Mouse (Mus musculus) midbrain, postnatal 0 days (tissue): ENCODE measurements around the gene Fam111a. TPM values are rescaled to one million over a fixed set of nuclear protein-coding genes. Genes with fewer than 3 reads are reported as not detected.

Source experiments
- ATAC-seq: fragments of 200-750 bp; cut with Nextera tagmentation; 2 replicates; pipeline ENCODE4 v1.8.0; 2017; ENCODE audit warnings: moderate number of reproducible peaks, mild to moderate bottlenecking, moderate TSS enrichment, moderate library complexity; ENCODE audit not compliant: low FRiP score
- DNase-seq: peaks from one replicate; pipeline ENCODE4 v3.0.0-alpha.2; 2015; ENCODE audit warnings: low spot score
- H3K27ac ChIP-seq: fragments of 300-500 bp; sonication (generic); 2 replicates; pipeline ENCODE4 v1.5.1; 2014; ENCODE audit warnings: low read depth, mild to moderate bottlenecking, low read length, mixed read lengths
- H3K27me3 ChIP-seq: fragments of 300-500 bp; sonication (generic); 2 replicates; pipeline ENCODE4 v1.6.1; 2014; ENCODE audit warnings: low read length, control low read depth, mixed read lengths; ENCODE audit not compliant: insufficient read depth
- H3K36me3 ChIP-seq: fragments of 300-500 bp; sonication (generic); 2 replicates; pipeline ENCODE4 v1.6.1; 2014; ENCODE audit warnings: low read length, control low read depth, mixed read lengths; ENCODE audit not compliant: insufficient read depth
- H3K4me1 ChIP-seq: fragments of 300-500 bp; sonication (generic); 2 replicates; pipeline ENCODE4 v1.6.1; 2014; ENCODE audit warnings: mild to moderate bottlenecking, control low read depth, antibody characterized with exemption, low read length, mixed read lengths; ENCODE audit not compliant: insufficient read depth
- H3K4me2 ChIP-seq: fragments of 300-500 bp; sonication (generic); 2 replicates; pipeline ENCODE4 v1.6.1; 2014; ENCODE audit warnings: low read depth, mild to moderate bottlenecking, low read length, mixed read lengths; ENCODE audit not compliant: poor library complexity, severe bottlenecking
- H3K4me3 ChIP-seq: fragments of 300-500 bp; sonication (generic); 2 replicates; pipeline ENCODE4 v1.5.1; 2014; ENCODE audit warnings: low read depth, mild to moderate bottlenecking, low read length, moderate library complexity
- H3K9ac ChIP-seq: fragments of 300-500 bp; sonication (generic); replicated peaks from 2 replicates; pipeline ENCODE4 v1.6.1; 2014; ENCODE audit warnings: mild to moderate bottlenecking, low read length, moderate library complexity, mixed read lengths; ENCODE audit not compliant: poor library complexity, severe bottlenecking
- H3K9me3 ChIP-seq: fragments of 300-500 bp; sonication (generic); 2 replicates; pipeline ENCODE4 v1.6.1; 2016; ENCODE audit warnings: low read length, control low read depth
- CTCF ChIP-seq: IDR thresholded peaks from 2 replicates; pipeline ENCODE4 v1.5.1; 2016; ENCODE audit warnings: antibody characterized with exemption, mild to moderate bottlenecking
- WGBS: fragments of 180-500 bp; shearing (Covaris S2); extraction: QIAGEN DNeasy Blood & Tissue Kit; methylation state at CpG from one replicate; pipeline ENCODE4 v1.1.7; 2014; 5-methylcytosine and 5-hydroxymethylcytosine counted together
- polyA plus RNA-seq: library from polyadenylated mRNA; unstranded; fragments of >200 nt; fragmentation: Nextera tagmentation; extraction: Ambion mirVana; gene quantifications from 2 replicates; pipeline ENCODE4 v1.2.1, GENCODE M21; 2015
- total RNA-seq: library from RNA; depleted of rRNA; stranded (reverse); fragments of >200 nt; gene quantifications from 2 replicates; pipeline ENCODE4 v1.2.3, GENCODE M21; 2014

Gene Fam111a
- total and polyA plus RNA-seq, 2 experiments from 2014 or later: 2.3 to 2.4 TPM

DNA sequence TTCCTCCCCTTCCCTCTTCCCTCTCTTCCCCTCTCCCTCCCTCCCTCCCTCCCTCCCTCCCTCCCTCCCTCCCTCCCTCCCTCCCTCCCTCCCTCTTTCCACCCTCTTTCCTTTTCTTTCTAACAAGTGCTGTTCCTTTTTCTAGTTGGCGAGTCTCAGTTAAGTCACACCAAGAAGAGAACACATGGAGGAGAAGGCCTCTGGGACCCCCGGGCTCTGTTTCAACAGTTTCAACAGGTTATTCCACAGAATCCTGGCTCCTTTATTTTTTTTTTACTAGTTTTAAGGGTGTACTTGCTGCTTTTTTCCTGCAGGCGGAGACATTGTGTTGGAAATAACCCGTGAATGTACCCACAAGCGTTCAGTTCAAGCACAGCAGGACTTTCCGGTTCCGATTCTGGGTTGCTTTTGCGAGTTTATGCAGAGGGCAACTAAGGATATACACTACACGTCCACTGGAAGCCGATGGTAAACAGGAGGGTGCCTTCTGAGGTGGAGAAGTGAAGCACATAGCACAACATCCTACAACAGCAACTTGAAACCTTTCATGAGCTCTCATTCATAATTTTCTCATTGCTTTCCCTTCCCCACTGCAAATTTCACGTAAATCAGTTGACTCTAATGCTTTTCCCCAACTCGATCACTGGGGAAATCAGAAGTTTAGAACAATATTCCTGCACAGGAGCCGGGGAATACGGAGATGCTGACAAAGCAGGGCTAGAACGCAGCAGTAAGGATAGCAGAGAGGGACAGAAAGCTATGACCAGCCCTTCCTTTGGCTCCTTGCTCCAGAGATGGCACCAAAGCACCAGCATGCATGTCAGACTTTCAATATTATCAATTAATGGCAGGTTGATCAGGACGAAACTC is 27.6 kb upstream of the Fam111a start:
- Histone ChIP-seq H3K9me3 (no peaks in the 10 kb centered on the region), H3K9ac (peak overlapping the region; percentile 59; the same call in 1 of the 2 replicates), H3K36me3 (no peaks in the 10 kb centered on the region), H3K27ac (peak overlapping the region; percentile 62), H3K27me3 (no peaks in the 10 kb centered on the region), H3K4me1 (no peaks in the 10 kb centered on the region), H3K4me3 (peak overlapping the region; percentile 45), H3K4me2 (peak overlapping the region; percentile 58)
- TF ChIP-seq CTCF: peak; percentile 90
- ATAC-seq (peak; percentile 88), DNase-seq (peak; percentile 85)
- 2% methylated on average over 16 of the region's 16 CpGs for WGBS

DNA sequence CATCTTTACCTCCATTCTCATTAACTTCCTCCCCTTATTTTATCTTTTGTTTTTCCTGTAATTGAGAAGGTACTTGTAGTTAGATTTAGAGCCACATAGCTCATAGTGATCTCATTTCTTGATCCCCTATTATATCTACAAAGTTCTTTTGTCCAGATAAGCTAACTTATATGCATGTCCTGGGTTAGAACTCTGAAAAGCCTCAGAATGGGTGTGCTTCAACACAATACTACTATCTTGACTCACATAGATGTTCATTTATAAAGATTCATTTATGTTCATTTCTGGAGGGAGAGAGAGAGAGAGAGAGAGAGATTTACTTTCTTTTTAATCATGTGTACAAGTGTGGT is 27.0 kb upstream of the Fam111a start:
- Histone ChIP-seq H3K4me1 (no peaks in the 10 kb centered on the region), H3K4me2 (peak overlapping the region; percentile 58), H3K27ac (no peak overlapping the region), H3K9me3 (no peaks in the 10 kb centered on the region), H3K9ac (no peak overlapping the region; the same call in 1 of the 2 replicates), H3K36me3 (no peaks in the 10 kb centered on the region), H3K27me3 (no peaks in the 10 kb centered on the region), H3K4me3 (peak overlapping the region; percentile 45)
- TF ChIP-seq CTCF: no peak
- DNase-seq: no peak
- no peak for ATAC-seq

DNA sequence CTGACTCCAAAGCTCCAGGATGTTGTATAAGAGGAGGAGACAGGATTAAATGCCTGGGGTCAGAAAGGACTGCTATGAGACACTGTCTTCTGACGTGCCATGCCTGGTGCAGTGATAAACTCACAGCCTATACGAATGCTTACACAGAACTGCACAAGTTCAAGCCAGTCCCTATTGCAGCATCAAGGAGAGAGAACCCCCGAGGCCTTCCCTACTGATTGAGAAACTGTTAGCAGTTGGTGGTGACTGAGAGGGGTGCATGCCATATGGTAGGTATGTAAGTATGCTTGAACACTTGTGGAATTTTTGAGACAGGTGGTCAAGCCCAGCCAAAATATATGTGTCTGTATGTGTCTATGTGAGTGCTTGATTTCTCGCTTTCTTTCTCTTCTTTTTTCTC is 22.2 kb upstream of the Fam111a start:
- ATAC-seq (no peak), DNase-seq (no peak)
- Histone ChIP-seq H3K27ac (no peak overlapping the region), H3K4me3 (no peak overlapping the region), H3K9me3 (no peaks in the 10 kb centered on the region), H3K4me2 (no peak overlapping the region), H3K4me1 (no peaks in the 10 kb centered on the region), H3K9ac (no peak overlapping the region), H3K27me3 (no peaks in the 10 kb centered on the region), H3K36me3 (no peaks in the 10 kb centered on the region)
- no peak for TF ChIP-seq CTCF
- 56% methylated on average over 4 of the region's 4 CpGs for WGBS

DNA sequence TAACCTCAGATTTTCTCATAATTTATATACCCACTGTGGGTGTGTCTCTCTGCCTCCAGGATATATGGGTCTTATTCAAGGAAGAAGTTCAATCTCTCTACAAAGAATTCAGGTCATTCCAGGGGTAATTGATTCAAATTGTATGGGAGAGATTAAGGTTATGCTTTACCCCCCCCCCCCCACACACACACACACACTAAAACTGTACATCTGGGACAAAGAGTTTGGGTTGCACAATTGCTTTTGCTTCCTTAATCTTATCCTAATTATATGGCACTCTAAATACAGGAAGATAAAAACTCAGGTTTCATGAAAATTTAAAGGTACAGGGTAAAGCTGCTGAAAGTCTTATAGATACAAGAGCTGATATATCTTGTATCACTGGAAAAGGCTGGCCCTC is 8.4 kb upstream of the Fam111a start:
- no peaks in the 10 kb centered on the region for H3K4me1 ChIP-seq
- H3K36me3 ChIP-seq: no peaks in the 10 kb centered on the region
- H3K9me3 ChIP-seq: no peaks in the 10 kb centered on the region
- no peak for TF ChIP-seq CTCF
- no peaks in the 10 kb centered on the region for H3K27me3 ChIP-seq
- ATAC-seq (no peak), DNase-seq (no peak)
- H3K27ac ChIP-seq: no peak overlapping the region
- no peak overlapping the region for H3K4me2 ChIP-seq
- H3K4me3 ChIP-seq: no peak overlapping the region
- no peak overlapping the region for H3K9ac ChIP-seq

DNA sequence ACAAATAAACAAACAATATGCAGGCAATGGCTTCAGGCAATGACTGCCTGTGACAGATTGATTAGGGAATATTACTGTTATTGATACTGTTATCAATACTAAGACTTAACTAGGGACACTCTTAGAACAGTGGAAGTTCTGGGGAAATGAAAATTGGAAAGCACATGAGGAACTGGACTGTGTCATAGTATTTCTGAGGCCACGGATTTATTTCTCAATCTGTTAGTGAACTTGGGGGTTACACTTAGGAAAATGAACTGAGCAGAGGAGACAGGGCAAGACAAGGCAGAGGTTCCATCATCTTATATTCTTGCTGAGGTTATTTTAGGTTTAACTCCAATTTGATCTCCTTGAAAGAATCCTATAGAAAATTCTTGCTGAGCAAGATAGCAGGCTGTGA is 5.6 kb upstream of the Fam111a start:
- WGBS: 74% methylated on average over 1 of the region's 1 CpGs
- H3K9ac ChIP-seq: no peak overlapping the region
- H3K9me3 ChIP-seq: no peaks in the 10 kb centered on the region
- no peaks in the 10 kb centered on the region for H3K4me1 ChIP-seq
- H3K27me3 ChIP-seq: no peaks in the 10 kb centered on the region
- no peak for DNase-seq
- no peak overlapping the region for H3K27ac ChIP-seq
- H3K4me2 ChIP-seq: no peak overlapping the region
- ATAC-seq: no peak
- TF ChIP-seq CTCF: no peak
- H3K36me3 ChIP-seq: no peaks in the 10 kb centered on the region
- H3K4me3 ChIP-seq: no peak overlapping the region

DNA sequence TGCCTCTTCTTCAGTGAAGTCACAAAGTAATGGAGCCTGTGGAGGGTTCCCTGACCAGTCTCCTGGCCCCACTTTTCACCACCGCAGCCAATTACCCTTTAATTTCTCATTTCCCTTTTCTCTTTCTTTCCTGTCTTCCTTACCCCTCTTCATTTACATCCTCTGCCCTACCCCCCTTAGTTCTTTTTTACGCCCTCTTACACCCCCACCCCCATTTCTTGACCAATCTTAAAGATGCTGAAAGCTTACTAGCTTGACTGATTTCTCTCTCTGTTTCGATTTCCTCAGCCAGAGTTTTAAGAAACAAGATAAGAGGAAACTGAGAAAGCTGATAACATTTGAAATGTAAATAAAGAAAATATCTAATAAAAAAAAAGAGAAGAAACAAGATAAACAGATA is 4.8 kb upstream of the Fam111a start:
- Histone ChIP-seq H3K27me3 (no peaks in the 10 kb centered on the region), H3K4me3 (no peak overlapping the region), H3K4me2 (no peak overlapping the region), H3K9me3 (no peaks in the 10 kb centered on the region), H3K4me1 (no peaks in the 10 kb centered on the region), H3K27ac (no peak overlapping the region), H3K36me3 (no peaks in the 10 kb centered on the region), H3K9ac (no peak overlapping the region)
- DNase-seq (no peak), ATAC-seq (no peak)
- no peak for TF ChIP-seq CTCF
- WGBS: 71% methylated on average over 3 of the region's 3 CpGs
